Mouse (Mus musculus): ENCODE results near the gene Arid1b. TPM values are rescaled to one million over a fixed set of nuclear protein-coding genes. Genes with fewer than 3 reads are reported as not detected.
A peak's percentile ranks its signal among the peaks of the same experiment; 100 is the strongest.

Gene Arid1b
- polyA plus RNA-seq, 2 experiments from 2014 or later, result 12.5 to 16.0 TPM

DNA sequence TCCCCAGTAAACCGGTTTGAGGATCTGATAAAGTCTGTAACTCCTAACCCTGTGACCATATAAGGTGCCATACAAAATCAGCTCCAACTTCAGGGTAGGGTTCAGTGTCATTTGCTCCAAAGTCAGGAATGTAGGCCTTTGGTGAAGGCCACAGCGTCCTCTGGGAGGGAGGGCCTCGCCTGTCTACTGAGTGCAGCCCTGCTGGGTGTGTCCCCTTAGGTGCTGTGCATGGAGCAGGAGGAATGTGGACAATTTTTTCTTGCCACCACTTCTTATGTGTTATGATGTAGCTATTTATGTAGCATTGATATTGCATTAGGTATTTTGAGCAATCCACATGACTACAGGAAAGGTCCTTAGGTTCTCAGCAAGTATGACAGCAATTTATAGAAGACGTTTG lies 124.0 kb downstream of the Arid1b start:
- no peak for ATAC-seq

DNA sequence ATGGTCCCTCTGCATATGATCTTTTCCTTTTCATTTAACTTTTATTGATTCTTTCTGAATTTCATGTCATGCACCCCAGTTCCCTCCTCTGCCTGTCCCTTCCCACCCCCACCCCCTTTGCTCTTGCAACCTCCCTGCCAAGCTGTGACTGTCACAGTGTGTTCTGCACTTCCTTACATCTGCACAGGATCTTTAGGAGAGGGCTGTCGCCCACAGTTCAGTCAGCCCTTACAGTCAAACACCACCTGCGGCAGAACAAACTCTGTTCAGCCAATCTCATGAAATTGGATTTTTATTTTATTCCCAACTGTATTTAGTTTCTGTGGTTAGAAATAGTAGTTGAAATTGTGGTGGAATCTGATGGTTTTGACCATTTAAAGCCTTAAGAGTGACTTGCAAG lies 130.5 kb downstream of the Arid1b start:
- no peak for ATAC-seq

DNA sequence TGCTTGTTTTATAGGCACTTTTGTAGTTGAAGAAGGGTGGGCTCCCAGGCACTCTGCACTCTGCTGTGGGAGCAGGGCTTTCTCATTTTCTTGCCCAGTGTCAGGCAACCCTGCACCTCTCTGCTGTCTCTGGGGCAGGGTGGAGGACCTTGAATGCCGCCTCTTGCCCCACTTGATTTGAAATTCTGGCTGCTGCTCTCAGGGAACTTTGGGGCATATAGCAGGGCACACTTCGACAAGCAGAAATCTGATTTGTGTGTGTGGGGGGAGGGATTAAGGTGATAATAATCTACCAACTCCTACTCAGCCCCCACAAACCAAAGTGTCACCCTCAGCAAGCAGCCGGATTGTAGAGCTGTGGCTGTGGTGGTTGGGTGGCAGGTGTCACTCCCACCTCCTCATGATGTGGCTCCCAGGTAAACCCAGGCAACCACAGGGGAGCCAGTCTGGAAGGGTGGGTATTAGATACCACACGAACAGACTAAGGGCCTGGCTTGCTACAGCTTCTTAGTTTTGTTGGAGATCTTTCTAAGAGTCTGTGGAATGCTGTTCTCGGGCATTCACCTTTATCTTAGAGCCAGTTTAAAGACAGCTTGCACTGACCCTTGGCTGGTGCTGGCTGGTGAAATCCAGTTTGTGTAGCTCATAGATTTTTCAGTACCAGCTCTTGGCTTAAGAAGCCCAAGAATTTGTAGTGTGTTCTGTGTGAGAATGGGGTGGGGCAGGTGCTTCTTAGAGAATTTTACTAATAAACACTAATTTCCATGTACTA lies 131.1 kb downstream of the Arid1b start:
- peak; percentile 36 for ATAC-seq

DNA sequence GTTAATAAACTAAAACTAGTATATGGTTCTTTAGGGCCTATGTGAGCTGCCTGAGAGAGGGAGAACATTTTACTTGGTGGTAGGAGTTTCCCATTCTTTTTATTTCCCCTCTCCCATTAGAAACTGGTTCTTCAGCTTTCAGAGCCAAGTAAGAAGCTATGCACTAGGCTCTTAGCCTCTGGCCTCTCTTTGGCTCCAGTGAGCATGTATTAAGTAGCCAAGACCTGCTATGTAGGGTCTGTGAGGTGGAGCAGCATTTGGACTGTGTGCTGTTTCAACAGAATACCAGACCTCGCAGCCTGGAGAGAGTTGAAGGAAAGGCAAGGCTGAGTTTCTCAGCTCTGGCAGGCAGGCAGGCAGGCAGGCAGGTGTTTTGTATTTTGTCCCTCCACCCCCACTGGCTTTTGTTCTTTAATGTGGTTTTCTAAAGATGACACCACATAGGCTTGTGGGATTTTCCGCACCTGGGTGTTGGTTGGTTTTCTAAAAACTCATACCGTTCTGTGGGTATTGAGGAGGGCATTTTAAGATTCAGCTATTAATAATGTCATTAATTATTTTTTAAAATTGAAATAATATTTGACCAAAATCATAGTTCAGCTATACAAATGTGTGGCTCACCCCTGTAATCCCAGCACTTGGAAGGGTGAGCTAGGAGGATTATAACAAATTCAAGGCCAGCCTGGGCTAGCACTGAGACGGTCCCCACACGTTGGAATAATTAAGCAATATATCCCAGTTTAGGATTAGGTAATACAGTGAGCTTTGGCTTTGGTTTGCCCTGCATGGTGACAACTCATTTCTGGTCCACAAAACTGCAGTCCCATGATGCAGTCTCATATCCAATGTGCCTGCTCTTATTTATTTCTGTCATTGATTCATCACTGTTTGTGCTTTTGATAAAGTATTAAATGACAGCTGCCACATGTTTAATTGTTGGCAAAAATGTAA lies 132.0 kb downstream of the Arid1b start:
- ATAC-seq, result peak; percentile 82

DNA sequence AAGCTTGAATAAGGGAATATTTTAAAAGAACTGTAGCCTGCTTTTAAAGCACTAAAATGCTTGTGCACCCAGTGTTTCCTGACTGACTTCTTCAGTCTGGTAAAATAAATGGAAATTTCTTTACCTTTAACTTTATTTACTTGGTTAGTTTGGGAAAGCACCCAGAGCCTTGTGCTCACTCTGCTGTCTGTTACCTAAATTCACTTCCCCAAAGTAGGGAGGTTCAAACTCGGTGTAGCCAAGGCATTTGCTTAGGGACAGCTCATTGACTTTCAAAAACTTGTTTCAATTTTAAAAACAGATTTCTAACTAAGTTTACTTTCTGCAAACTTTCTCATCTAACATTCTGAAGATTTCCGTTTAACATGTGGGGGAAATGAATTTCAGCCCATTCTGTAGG lies 135.5 kb downstream of the Arid1b start:
- ATAC-seq, result no peak

DNA sequence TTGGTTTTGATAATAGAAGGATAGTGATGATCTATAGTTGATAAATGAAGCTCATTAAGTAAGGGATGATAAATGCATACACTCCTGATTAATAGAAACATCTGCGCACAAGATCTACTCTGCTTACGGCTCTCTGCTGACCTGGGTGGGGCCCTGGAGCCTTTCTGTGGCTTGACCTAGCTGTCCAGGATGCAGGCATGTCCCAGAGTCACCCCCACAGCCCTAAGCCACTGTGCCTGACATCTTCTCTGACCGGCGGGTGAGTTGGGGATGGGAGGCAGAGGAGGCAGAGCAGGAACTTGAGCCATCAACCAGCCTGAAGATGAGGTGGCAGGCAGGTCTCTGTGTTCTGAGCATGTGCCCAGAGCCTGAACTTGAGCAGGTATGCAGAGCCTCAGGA lies 136.0 kb downstream of the Arid1b start:
- no peak for ATAC-seq

DNA sequence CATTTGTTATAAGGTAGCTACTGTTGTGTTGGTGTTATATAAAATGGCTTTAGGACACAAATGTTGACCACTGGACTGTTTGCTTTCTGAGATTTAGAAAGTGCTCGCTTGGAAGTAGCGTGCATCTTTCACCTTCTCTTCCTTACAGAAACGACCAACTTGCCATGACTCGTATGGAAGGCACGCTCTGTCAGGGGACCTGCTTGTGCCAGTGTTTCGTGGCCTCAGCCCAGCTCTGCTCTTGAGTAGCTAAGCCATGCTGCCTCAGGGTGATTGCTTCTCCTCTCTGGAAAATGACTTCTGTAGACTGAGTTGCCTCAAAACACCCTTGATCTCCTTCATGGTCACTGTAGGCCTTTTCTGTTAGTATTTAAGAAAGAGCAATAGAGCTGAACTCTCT lies 137.6 kb downstream of the Arid1b start:
- no peak for ATAC-seq

DNA sequence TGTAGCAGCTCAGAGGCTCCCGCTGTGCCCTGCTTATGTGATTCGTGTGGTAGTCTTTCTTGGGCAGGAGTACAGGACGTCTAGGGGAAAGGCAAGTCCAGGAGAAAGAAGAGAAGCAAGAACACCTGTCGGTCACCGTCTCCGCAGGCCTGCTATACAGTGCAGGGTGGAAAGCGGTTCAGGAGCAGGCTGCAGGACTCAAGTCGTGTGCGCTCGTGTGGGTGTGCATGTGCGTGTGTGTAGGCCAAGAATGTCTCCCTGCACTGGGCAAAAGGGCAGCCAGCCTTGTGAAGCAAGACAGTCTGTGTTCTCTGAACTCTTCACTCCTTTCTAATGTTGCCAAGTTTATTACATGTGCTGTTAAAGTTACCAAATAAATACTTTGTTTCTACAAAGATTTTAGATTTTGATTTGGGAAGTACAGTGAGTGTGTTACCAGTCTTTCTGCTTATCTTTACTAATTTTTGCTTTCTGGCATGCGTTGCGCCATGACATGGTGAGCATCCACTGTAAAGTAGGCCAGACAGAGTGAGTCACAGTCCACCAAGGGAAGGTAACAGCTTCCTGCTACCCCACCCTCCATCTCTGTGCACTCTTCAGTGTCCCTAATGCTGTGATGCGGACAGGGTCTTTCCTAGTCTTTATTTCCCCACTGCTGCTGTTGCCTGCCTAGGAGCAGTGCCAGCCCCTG lies 138.3 kb downstream of the Arid1b start:
- no peak for ATAC-seq

DNA sequence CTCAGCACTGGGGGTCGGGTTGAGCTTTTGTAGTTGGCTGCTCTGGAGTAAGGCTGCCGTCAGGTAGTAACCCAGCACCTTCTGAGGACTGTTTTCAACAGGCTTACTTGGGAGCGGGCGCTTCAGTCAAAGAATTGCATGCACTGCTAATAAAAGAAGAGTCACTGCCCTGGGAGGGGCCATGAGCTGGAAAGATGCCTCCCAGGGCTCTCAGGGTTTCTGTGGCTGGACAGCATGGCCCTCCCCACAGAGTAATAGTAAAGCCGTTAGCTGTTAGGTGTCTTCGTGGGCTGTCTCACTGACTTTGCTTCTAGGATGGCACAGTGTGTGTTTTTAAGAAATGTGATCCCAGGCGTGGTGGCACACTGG lies 138.8 kb downstream of the Arid1b start:
- ATAC-seq, result no peak

DNA sequence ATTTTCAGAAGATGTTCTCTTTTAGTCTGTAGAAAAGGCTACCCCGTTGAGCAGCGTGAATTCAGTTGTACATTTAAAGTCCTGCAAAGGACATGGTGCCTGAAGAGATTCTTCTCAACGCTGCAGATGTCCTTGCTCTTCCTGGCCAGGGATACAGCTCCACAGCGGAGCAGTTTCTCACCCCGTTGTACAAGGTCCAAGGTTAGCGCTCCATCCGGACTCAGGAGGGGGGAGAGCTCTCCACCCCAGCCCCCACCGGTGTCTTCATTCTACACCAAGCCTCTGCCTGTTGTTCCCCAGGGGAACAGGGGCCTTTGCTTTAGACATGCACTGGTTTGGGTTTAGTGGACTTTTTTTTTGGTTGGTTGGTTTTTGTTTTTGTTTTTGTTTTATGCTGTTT lies 139.7 kb downstream of the Arid1b start:
- ATAC-seq, result no peak

DNA sequence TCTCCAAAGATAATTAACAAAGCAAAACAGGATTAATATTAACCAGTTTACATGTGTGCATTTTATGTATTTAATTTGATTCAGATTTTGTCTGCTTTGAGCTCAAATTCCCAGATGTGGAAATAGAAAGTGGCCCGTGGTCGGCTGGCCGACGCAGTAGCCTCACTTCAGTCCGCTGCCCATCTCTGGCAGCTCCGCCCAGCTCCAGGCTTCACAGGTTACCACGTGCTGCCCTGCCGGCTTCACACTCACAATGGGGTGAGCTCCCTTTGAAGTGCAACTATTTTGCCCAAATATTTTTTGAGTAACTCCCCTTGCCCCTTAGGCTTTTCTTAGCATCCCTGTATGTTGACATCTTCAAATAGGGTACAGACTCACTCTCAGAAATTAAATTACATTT lies 140.1 kb downstream of the Arid1b start:
- ATAC-seq, result no peak

DNA sequence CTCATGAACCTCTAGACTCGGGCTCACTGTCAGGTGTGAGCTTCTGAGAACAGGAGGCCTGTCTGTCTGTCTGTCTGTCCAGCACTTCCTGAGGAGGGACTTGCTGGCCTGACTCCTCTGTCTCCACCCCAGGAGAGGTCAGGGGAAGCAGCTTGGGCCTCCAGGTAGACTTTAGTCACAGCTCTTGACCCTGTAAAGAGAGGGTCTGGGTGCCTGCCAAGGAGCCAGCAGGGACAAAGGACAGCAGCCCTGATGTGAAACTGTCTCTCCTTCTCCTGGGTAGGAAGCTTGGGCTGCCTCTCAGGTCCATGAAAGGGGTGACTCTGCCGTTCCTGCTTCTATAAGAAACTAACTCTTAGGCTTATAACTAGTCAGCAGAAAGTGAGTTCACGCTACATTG lies 143.8 kb downstream of the Arid1b start:
- ATAC-seq, result no peak

DNA sequence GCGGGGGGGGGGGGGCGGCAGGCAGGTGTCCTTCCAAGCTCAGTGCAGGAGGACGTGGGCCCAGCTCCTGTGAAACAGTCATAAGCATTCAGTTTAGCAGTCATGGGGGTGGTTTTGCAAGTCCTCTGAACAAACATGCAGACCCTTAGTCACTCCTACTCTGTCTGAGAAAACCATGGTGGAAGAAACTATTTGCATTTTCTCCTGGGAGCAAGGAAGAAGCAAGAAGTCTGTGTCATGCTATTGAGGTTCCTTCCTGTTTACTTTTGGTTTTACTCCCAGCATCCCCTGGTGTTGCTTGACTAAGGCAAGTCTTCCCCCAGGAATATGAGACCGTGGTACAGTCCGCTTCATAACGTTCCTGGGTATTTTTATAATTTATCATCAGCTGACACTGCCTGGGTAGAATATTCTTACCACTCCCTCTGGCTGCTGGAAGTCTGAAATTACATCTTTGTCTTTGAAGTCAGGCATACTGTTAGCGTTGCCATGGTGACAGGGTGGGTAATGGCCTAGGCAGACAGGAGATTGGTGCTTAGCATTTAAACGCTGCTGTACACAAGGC lies 144.6 kb downstream of the Arid1b start:
- ATAC-seq, result peak; percentile 89

DNA sequence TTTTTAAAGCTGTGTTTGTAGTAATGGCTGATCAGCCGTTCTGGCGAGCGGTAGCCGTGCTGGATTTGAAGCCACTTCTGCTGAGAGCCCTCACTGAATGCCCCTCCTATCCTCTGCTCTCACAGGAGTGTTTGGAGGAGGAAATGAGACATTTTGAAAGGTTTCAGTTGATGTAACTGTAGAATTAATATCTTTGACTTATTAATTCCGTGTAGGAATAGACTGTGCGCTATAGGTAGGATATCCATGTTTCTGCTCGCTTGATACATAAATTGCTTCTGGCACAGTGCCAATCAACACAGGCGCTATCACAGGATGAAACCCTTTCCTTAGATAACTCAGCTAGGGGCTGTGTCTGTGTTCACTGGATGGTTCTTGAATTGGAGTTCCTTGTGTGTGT lies 145.4 kb downstream of the Arid1b start:
- no peak for ATAC-seq

DNA sequence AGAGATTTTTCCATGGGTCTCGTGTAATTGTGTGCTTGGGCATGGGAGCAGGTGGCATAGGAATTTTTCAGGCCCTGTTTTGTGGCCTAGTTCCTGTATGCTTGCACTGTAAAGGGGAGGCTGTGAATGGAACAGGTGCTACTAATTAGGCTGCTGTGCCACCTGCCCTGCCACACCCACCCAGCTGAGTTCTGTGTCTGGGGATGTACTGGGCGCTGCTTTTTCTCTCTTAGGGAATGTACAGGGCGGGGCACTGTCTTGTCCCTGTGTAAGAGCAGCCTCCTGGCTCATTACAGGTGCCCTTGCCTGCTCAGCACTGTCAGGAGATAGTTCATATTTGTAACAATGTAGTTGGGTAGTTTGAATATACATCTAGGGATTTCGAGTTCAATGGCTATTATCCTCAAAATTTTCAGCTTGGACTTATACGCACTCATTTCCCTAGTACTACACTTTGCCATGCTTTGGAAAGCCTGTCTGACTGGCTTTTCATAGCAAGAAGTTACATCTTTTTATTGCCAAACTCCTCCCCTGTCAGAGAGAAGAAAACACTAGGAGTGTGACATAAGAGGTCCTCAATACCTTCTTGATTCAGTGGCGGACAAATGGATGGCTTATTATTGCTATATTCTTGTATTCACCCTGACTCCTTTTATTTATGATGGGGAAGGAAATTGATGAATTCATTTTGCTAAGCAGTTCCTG lies 149.8 kb downstream of the Arid1b start:
- ATAC-seq, result no peak

DNA sequence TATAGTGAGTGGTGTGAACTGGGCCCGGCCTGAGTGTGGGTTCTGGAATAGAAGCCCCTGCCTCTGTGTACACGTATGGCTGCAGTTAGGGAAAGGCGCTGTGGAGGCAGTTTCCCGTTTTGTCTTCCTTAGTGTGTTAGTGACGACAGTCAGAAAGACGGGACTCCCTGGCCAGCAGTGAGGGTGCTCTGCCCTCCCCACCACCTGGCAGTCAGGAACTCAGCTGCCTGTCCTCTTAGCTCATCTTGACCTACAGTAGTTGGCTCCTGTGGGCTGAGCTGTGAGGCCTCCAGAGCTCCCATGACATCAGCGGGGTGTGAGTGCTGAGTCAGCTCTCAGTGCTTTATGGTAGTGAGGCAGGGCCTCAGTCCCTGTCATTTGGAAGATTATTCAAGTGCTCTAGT lies 156.5 kb downstream of the Arid1b start:
- no peak for ATAC-seq

DNA sequence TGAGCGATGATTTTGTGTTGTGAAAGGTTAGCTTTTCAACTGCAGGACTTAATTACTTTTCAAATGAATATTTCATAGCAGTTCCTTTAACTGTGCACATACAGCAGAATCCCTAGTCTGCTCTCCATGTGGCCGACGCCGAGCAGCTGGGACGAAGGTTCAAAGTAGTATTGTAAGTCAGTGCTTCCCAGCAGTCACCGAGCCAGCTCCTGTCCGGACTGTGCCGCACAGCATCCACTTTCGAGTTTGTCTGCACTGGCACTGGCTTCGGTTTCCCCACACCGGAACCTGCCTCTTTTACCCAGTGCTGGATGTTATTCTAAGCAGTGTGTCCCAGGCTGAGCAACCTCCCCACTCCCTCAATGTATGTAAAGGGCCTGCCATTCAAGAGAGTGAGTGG lies 157.7 kb downstream of the Arid1b start:
- no peak for ATAC-seq

DNA sequence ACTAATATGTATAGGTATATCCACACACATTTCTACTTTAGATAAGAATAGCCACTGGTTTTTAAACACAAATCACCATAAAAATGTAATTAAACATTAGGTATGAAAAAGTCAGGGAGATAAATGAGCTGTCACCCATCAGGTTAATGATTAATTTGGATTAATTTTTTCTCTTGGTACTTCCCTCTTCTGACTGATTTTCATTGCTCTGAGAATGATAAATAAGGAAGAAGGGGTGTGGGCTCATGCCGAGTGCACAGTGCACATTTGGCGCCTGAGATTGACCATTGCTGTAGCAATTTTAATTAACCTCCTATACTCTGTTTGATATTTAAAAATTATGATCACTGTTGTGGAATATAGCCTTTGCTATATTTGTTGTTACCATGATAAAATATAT lies 159.3 kb downstream of the Arid1b start:
- ATAC-seq, result no peak

DNA sequence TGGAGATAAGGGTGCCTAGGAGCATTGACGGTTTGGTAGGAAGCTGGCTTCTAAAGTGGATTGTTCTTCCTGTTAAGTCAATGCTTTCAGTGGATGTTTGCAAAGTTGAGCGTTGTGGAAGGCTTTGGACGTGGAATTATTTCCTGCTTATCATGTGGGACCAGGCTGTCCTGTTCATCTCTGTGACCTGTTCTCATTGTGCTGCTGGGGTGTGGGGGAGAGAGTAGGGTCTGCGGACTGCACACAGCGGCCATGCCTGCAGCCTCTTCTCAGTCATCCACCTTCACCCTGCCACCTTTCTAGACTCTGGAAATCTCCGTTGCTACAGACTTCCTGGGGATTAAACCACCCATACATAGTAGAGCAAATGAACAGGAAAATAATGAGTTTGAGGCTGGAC lies 160.2 kb downstream of the Arid1b start:
- ATAC-seq, result no peak

DNA sequence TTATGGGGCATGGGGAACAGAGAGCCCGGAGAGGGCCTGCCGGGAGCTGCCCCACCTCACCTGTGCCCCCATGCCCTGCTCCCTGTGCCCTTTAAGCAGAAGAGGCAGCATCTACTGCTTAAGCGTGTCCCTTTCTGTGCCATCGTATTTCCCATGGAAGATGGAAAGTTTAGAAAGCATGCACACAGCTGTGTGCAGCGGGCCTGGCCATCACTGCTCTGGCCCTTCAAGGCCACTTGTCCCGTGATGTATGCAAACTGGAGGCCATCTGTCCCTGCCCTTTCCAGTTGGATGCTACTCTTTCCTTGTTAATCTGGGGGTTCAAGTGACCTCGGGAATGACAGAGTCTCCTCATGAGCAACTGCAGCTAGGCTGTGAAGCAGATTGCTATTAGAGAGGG lies 163.5 kb downstream of the Arid1b start:
- ATAC-seq, result no peak

DNA sequence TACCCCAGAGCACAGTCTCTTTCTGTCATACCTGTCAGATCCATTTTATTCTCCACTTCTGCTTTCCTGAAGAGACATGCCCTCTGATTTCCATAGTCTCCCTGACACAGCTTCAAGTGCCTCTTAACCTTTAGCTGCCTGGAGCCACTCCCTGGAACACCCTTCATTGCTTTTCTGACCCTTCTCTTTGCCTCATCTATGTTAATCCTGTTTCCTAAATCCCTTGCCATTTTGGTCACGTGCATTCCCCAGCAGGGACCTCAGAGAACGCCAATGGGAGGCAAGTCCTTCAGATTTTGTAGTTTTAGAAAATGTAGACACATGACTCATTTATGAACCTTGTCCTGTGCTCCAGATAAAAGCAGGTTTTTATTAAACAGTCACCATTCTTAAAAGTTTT lies 168.4 kb downstream of the Arid1b start:
- ATAC-seq, result no peak

DNA sequence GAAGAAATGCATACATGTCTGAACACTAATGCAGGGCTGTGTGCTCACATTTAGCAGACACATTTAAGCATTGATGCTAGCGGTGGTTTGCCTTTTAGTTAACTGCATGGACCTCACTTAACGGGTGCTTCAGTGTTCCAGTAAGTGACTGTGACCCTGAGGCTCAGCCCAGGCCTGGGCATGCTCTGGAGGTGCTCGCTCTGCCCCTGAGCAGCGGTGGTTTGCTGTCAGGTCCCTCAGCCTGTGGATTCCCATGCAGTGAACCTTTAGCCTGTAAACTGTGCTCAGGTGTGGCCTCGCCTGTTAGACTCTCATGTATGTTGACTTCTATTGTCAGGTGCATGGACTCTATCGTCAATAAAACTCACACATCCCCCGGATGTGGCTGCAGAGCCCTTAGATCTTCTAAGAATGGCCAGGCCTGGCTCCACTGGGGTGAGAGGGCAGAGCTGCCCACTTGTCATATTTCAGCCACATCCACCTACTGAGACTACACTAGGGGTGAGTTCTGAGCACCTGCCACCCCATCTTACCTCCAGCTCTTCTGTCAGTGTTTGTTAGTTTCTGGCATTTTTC lies 169.2 kb downstream of the Arid1b start:
- no peak for ATAC-seq
